Mouse (Mus musculus): ENCODE measurements around the gene Nupr1.

GRCm38 (mm10) chr7:126665269-126665668 lies 34.6 kb upstream of the Nupr1 start:
- TF ChIP-seq GATA1 (IDR thresholded peaks at IDR 0.05; ENCODE audit: low read length) (no peak), TAL1 (IDR thresholded peaks at IDR 0.05; ENCODE audit: low read length) (no peak)

All from erythroblast, embryonic 14.5 days (primary cell).